Mouse (Mus musculus) testis, adult 2 months (tissue): Measurements from ENCODE around the gene Nelfcd.

Experiments
- CTCF ChIP-seq: fragments of 200-500 bp; IDR thresholded peaks from 2 replicates; pipeline ENCODE4 v1.5.1; 2012; ENCODE audit warnings: low read depth, mild to moderate bottlenecking, inconsistent platforms, low read length, moderate library complexity; ENCODE audit not compliant: control insufficient read depth, insufficient read depth, insufficient replicate concordance
- POLR2A ChIP-seq: fragments of 200-500 bp; IDR thresholded peaks from 2 replicates; pipeline ENCODE4 v1.6.1; 2012; ENCODE audit warnings: low read depth, mild to moderate bottlenecking, inconsistent platforms, low read length, moderate library complexity; ENCODE audit not compliant: control insufficient read depth

- TF ChIP-seq CTCF (no peak), POLR2A (no peak)
Observed at GRCm38 (mm10) chr2:174428996-174429591, 13.5 kb downstream of the Nelfcd start.
